In the genomic region with DNA sequence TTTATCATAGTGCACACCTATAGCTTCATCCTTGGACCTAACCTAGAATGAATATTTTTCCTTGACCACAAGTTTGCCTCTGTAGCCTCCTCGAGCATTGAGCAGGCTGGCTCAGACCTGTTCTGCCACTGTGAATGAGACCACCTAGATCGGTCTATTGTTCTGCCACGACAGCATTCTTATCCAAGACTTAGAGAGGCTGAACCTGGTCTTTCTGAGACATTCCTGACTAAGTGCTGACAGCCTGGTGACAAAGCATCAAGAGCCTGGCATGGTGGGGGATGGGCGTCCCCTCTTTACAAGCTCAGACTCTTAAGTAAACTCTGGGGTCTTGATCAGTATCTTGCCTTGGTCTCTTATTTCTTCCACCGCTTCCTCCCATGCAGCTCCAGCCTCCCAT, we compare ENCODE assay signal across 23 mouse cellular contexts. TPM values are rescaled to one million over a fixed set of nuclear protein-coding genes. Genes with fewer than 3 reads are reported as not detected.
"Had no signal": no experiment of that assay in that cellular context is flagged by ENCODE, and none has a peak within 500 bp of the region (broad histone marks: within the 10 kb centered on the region; RNA-seq: fewer than 3 reads in every experiment).

No protein-coding gene starts in this region.

- H3K36me3 ChIP-seq: limb, embryonic 13.5 days; midbrain, embryonic 15.5 days; neural tube, embryonic 12.5 days; stomach, embryonic 15.5 days had no signal

- H3K9ac ChIP-seq: limb, embryonic 13.5 days; liver, embryonic 14.5 days; midbrain, embryonic 15.5 days; neural tube, embryonic 12.5 days; stomach, embryonic 15.5 days had no signal

- DNase-seq: kidney, adult 9 months; kidney, postnatal 36 days; layer of hippocampus, adult 9-11 months; layer of hippocampus, postnatal 36 days; left cerebral cortex, postnatal 4 days; lung, adult 2 months; lung, postnatal 10 days; lung, postnatal 4 days; right cerebral cortex, postnatal 4 days; thymus, adult 2 months; thymus, postnatal 36 days had no signal

- H3K4me1 ChIP-seq: limb, embryonic 13.5 days; megakaryocyte, embryonic 14.5 days; midbrain, embryonic 15.5 days; neural tube, embryonic 12.5 days; stomach, embryonic 15.5 days had no signal

- H3K9me3 ChIP-seq: limb, embryonic 13.5 days; megakaryocyte, embryonic 14.5 days; midbrain, embryonic 15.5 days; neural tube, embryonic 12.5 days; stomach, embryonic 15.5 days had no signal

- H3K27me3 ChIP-seq: limb, embryonic 13.5 days; megakaryocyte, embryonic 14.5 days; midbrain, embryonic 15.5 days; neural tube, embryonic 12.5 days; stomach, embryonic 15.5 days had no signal

- H3K4me3 ChIP-seq: limb, embryonic 13.5 days; megakaryocyte, embryonic 14.5 days; midbrain, embryonic 15.5 days; neural tube, embryonic 12.5 days; stomach, embryonic 15.5 days had no signal

- H3K27ac ChIP-seq: kidney, postnatal 0 days; limb, embryonic 13.5 days; liver, embryonic 14.5 days; midbrain, embryonic 15.5 days; neural tube, embryonic 12.5 days; stomach, embryonic 15.5 days had no signal

RNA-seq across cellular contexts. Expression of a gene that starts 55.1 kb away (rescaled TPM):
- total RNA-seq: layer of hippocampus, adult 18-20 months; layer of hippocampus, postnatal 36 days; left cerebral cortex, postnatal 10 days; left cerebral cortex, postnatal 4 days; monocyte, adult 5-6 weeks; neutrophil, adult 5-6 weeks had no signal
- polyA plus RNA-seq: limb, embryonic 13.5 days; midbrain, embryonic 11.5 days; midbrain, embryonic 15.5 days; neural tube, embryonic 12.5 days had no signal
